Mouse (Mus musculus) c-Kit-positive CD71-positive TER-119-negative erythroid progenitor cells, embryonic 14.5 days (primary cell): ENCODE results near the gene Smarcc1.

ENCODE experiments used
- DNase-seq: peaks from one replicate; pipeline ENCODE4 v3.0.0-alpha.2; 2013; ENCODE audit warnings: low read depth

Smarcc1 gene

DNA sequence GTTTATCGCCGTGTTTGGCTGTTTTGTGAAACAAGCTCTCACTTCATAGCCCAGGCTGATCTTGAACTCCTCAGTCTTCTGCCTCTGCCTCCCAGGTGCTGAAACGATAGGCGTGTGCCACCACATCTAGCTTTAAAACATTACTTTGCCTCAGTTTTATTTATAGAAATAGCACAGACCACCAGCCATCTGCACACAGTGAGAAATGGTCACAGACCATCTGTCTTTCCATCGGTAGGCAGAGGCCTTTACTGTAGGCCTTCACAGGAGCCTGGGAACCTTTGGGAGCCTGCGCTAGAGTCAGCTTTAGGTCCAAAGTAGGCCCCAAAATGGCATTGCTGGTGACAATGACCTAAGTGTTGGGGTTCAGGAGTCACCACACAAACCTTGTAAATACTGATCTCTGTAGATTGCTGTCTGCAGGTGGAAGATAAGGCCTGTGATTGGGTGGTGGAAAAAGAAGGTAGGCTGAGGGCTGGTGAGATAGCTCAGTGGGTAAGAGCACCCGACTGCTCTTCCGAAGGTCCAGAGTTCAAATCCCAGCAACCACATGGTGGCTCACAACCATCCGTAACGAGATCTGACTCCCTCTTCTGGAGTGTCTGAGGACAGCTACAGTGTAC lies 166.7 kb downstream of the Smarcc1 start:
- no peak for DNase-seq

DNA sequence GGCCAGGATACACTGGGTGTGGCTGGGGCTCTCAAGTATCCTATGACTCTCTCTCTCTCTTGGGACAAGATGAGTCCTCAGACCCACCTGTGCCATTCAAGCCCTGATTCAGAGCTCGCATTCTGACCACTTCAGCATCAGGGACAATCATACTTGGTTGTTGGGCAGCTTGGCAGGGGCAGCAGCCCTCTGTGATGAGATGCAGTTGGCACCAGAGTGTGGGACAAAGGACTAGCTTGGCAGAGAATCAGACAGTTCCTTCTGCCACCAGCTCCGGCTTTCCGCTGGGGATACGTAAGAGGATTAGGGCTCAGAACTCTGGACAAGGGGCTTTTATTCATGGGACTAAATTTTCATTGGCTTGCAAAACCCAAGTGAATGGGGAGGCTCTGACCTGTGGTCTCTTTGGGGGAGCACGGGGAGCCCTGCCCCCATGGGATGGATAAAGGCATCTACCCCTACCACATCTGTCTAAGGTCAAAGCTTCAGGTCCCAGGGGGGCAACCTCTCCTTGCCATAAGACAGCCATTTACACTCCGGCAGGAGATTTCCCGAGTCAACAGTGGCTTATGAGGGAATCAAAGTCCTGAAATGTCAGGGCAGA lies 169.9 kb downstream of the Smarcc1 start:
- DNase-seq: no peak
